8 mouse cellular contexts compared by ENCODE assay signal in the genomic region with DNA sequence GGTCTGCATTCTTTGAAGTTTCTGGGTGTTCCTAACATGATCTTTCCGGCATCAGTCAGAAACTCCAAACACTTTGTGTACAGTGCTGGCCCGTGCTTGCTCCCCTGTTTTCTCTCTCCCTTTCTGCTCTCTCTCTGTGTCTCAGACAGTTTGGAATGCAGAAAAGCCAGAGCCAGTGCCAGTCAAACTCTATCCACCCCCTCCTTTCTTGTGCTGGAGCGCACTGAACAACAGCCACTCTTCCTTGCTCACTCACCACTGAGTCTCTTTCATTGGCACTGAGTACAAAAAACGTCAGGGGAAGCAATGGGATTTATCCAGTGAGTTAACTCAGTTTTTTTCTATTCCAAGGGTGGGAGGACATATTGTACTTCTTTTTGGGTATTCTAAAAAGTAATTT.
A peak's percentile ranks its signal among the peaks of the same experiment; 100 is the strongest.
DNase-seq lines count a peak whose midpoint lies in the region; ATAC-seq lines count a peak whose summit lies in the region.

No protein-coding gene starts in this region.

- H3K27ac ChIP-seq in kidney, embryonic 16.5 days (ENCODE audit: low read length): no peak overlapping the region
- no peak overlapping the region for H3K27ac ChIP-seq in midbrain, embryonic 14.5 days (replicated peaks; ENCODE audit: low read depth, low read length)

- 41% methylated on average over 4 of the region's 4 CpGs for WGBS in kidney, embryonic 16.5 days
- 8% methylated on average over 4 of the region's 4 CpGs for WGBS in midbrain, embryonic 14.5 days

- H3K27me3 ChIP-seq in kidney, embryonic 16.5 days (ENCODE audit: insufficient read depth, low read length): no peaks in the 10 kb centered on the region
- H3K27me3 ChIP-seq in midbrain, embryonic 14.5 days (ENCODE audit: control insufficient read depth, insufficient read depth, low read length): no peaks in the 10 kb centered on the region

- 0 out of 2 replicates have a peak, but pooled peaks cover 3% of the 10 kb centered on the region for H3K4me1 ChIP-seq in kidney, embryonic 16.5 days (ENCODE audit: insufficient read depth, low read length)
- peaks cover 8% of the 10 kb centered on the region for H3K4me1 ChIP-seq in midbrain, embryonic 14.5 days (ENCODE audit: control insufficient read depth, insufficient read depth, low read length)

- no peaks in the 10 kb centered on the region for H3K9me3 ChIP-seq in kidney, embryonic 16.5 days (ENCODE audit: low read length)
- no peaks in the 10 kb centered on the region for H3K9me3 ChIP-seq in midbrain, embryonic 14.5 days (ENCODE audit: control insufficient read depth, low read length)

- DNase-seq in layer of hippocampus, adult 11-12 months (ENCODE audit: low spot score): peak; percentile 32
- no peak for DNase-seq in layer of hippocampus, adult 9-10 months (ENCODE audit: low spot score)
- peak; percentile 62 for DNase-seq in embryo, embryonic 10 days (ENCODE audit: low spot score)
- peak; percentile 93 for DNase-seq in heart, adult 11 months
- DNase-seq in midbrain, embryonic 14.5 days: peak; percentile 71
- DNase-seq in spleen, postnatal 4 days (ENCODE audit: low spot score in 2 of 2): no peak

- H3K36me3 ChIP-seq in kidney, embryonic 16.5 days (ENCODE audit: insufficient read depth, low read length): no peaks in the 10 kb centered on the region
- H3K36me3 ChIP-seq in midbrain, embryonic 14.5 days (ENCODE audit: control insufficient read depth, insufficient read depth, low read length): no peaks in the 10 kb centered on the region

- no peak overlapping the region for H3K4me2 ChIP-seq in kidney, embryonic 16.5 days (replicated peaks; ENCODE audit: low read depth, low read length)
- no peak overlapping the region for H3K4me2 ChIP-seq in midbrain, embryonic 14.5 days (ENCODE audit: low read length)

- no peak overlapping the region for H3K9ac ChIP-seq in kidney, embryonic 16.5 days (replicated peaks; ENCODE audit: low read length)
- H3K9ac ChIP-seq in midbrain, embryonic 14.5 days (replicated peaks; ENCODE audit: low read length): no peak overlapping the region

- 0 out of 2 replicates have a peak, but pooled peaks have one; percentile 31 for ATAC-seq in kidney, embryonic 16.5 days (ENCODE audit: low FRiP score, low TSS enrichment)
- ATAC-seq in midbrain, embryonic 14.5 days (ENCODE audit: low FRiP score, low TSS enrichment): peak; percentile 67; the same call in 1 of the 2 replicates
- ATAC-seq in activated CD4-positive, CD25-positive, alpha-beta regulatory T cell, adult 4 months: no peak

- no peak overlapping the region for H3K4me3 ChIP-seq in kidney, embryonic 16.5 days (ENCODE audit: low read length)
- no peak overlapping the region for H3K4me3 ChIP-seq in midbrain, embryonic 14.5 days (replicated peaks; ENCODE audit: low read depth, low read length)

Comparison
In these comparisons a context has a peak if more than half of its experiments do, and no peak if none do; other contexts are left out.
1. DNase-seq: peak in layer of hippocampus, adult 11-12 months (single experiment), embryo, embryonic 10 days (single experiment), heart, adult 11 months (single experiment) and midbrain, embryonic 14.5 days (single experiment); none in layer of hippocampus, adult 9-10 months (single experiment) and spleen, postnatal 4 days (0 of 2).